Mouse (Mus musculus): Measurements from ENCODE around the gene Dusp3. TPM values are rescaled to one million over a fixed set of nuclear protein-coding genes. Genes with fewer than 3 reads are reported as not detected.

Dusp3 gene
- polyA plus RNA-seq, 1 experiment from 2014 or later = 27.6 TPM

GRCm38 (mm10) chr11:101964647-101965046 is 22.2 kb downstream of the Dusp3 start:
- Histone ChIP-seq H3K27ac (ENCODE audit: low read length) (no peak overlapping the region), H3K4me1 (ENCODE audit: control insufficient read depth, insufficient read depth, low read length) (peaks cover 14% of the 10 kb centered on the region), H3K4me2 (ENCODE audit: low read depth, low read length) (no peak overlapping the region), H3K27me3 (replicated peaks; ENCODE audit: control insufficient read depth, insufficient read depth, low read length) (peaks cover 62% of the 10 kb centered on the region), H3K9ac (ENCODE audit: low read depth, low read length) (no peak overlapping the region), H3K36me3 (ENCODE audit: control insufficient read depth, insufficient read depth, low read length) (no peaks in the 10 kb centered on the region), H3K9me3 (ENCODE audit: control insufficient read depth, low read length) (no peaks in the 10 kb centered on the region), H3K4me3 (ENCODE audit: low read length) (no peak overlapping the region)
- whole genome bisulfite sequencing = 12% methylated on average over 8 of the region's 8 CpGs
- peak; percentile 24; the same call in 1 of the 2 replicates for ATAC-seq

- Histone ChIP-seq H3K4me3 (ENCODE audit: low read length) (peak overlapping the region; percentile 56), H3K36me3 (ENCODE audit: control insufficient read depth, insufficient read depth, low read length) (no peaks in the 10 kb centered on the region), H3K4me2 (ENCODE audit: low read depth, low read length) (peak overlapping the region; percentile 91), H3K4me1 (ENCODE audit: control insufficient read depth, insufficient read depth, low read length) (peaks cover 14% of the 10 kb centered on the region), H3K27me3 (replicated peaks; ENCODE audit: control insufficient read depth, insufficient read depth, low read length) (peaks cover 62% of the 10 kb centered on the region), H3K9me3 (ENCODE audit: control insufficient read depth, low read length) (no peaks in the 10 kb centered on the region), H3K27ac (ENCODE audit: low read length) (no peak overlapping the region), H3K9ac (ENCODE audit: low read depth, low read length) (peak overlapping the region; percentile 60)
- WGBS = under 1% methylated on average over 78 of the region's 78 CpGs
- ATAC-seq = peak; percentile 26; the same call in 1 of the 2 replicates
These were observed 23.1 kb downstream of the Dusp3 start for GRCm38 (mm10) chr11:101963473-101964291.

GRCm38 (mm10) chr11:101963043-101963442 is 23.8 kb downstream of the Dusp3 start:
- Histone ChIP-seq H3K27ac (ENCODE audit: low read length) (no peak overlapping the region), H3K4me2 (ENCODE audit: low read depth, low read length) (peak overlapping the region; percentile 91; the same call in 1 of the 2 replicates), H3K4me3 (ENCODE audit: low read length) (peak overlapping the region; percentile 56), H3K36me3 (ENCODE audit: control insufficient read depth, insufficient read depth, low read length) (no peaks in the 10 kb centered on the region), H3K27me3 (replicated peaks; ENCODE audit: control insufficient read depth, insufficient read depth, low read length) (peaks cover 57% of the 10 kb centered on the region), H3K9me3 (ENCODE audit: control insufficient read depth, low read length) (no peaks in the 10 kb centered on the region), H3K4me1 (ENCODE audit: control insufficient read depth, insufficient read depth, low read length) (peaks cover 10% of the 10 kb centered on the region), H3K9ac (ENCODE audit: low read depth, low read length) (no peak overlapping the region)
- ATAC-seq = no peak
- 3% methylated on average over 11 of the region's 11 CpGs for WGBS

GRCm38 (mm10) chr11:101957476-101957875 is 29.3 kb downstream of the Dusp3 start:
- Histone ChIP-seq H3K9ac (ENCODE audit: low read depth, low read length) (no peak overlapping the region), H3K27ac (ENCODE audit: low read length) (no peak overlapping the region), H3K36me3 (ENCODE audit: control insufficient read depth, insufficient read depth, low read length) (no peaks in the 10 kb centered on the region), H3K4me3 (ENCODE audit: low read length) (no peak overlapping the region), H3K27me3 (replicated peaks; ENCODE audit: control insufficient read depth, insufficient read depth, low read length) (peaks cover 15% of the 10 kb centered on the region), H3K4me2 (ENCODE audit: low read depth, low read length) (no peak overlapping the region), H3K4me1 (ENCODE audit: control insufficient read depth, insufficient read depth, low read length) (peaks cover 10% of the 10 kb centered on the region), H3K9me3 (ENCODE audit: control insufficient read depth, low read length) (no peaks in the 10 kb centered on the region)
- ATAC-seq = no peak
- 60% methylated on average over 5 of the region's 5 CpGs for WGBS

- no peaks in the 10 kb centered on the region for H3K36me3 ChIP-seq (ENCODE audit: control insufficient read depth, insufficient read depth, low read length)
- H3K4me2 ChIP-seq (ENCODE audit: low read depth, low read length) = peak overlapping the region; percentile 37; the same call in 1 of the 2 replicates
- H3K27ac ChIP-seq (ENCODE audit: low read length) = no peak overlapping the region
- no peaks in the 10 kb centered on the region; the same call in 1 of the 2 replicates for H3K27me3 ChIP-seq (replicated peaks; ENCODE audit: control insufficient read depth, insufficient read depth, low read length)
- no peak for ATAC-seq
- peaks cover 11% of the 10 kb centered on the region for H3K4me1 ChIP-seq (ENCODE audit: control insufficient read depth, insufficient read depth, low read length)
- no peaks in the 10 kb centered on the region for H3K9me3 ChIP-seq (ENCODE audit: control insufficient read depth, low read length)
- 49% methylated on average over 4 of the region's 4 CpGs for WGBS
- no peak overlapping the region for H3K4me3 ChIP-seq (ENCODE audit: low read length)
- no peak overlapping the region for H3K9ac ChIP-seq (ENCODE audit: low read depth, low read length)
These were observed 33.4 kb downstream of the Dusp3 start for GRCm38 (mm10) chr11:101953441-101953840.

- H3K4me2 ChIP-seq (ENCODE audit: low read depth, low read length) = peak overlapping the region; percentile 37
- H3K36me3 ChIP-seq (ENCODE audit: control insufficient read depth, insufficient read depth, low read length) = no peaks in the 10 kb centered on the region
- H3K4me3 ChIP-seq (ENCODE audit: low read length) = no peak overlapping the region
- no peaks in the 10 kb centered on the region; the same call in 1 of the 2 replicates for H3K27me3 ChIP-seq (replicated peaks; ENCODE audit: control insufficient read depth, insufficient read depth, low read length)
- WGBS = 23% methylated on average over 24 of the region's 24 CpGs
- peak overlapping the region; percentile 43 for H3K27ac ChIP-seq (ENCODE audit: low read length)
- ATAC-seq = peak; percentile 66
- H3K4me1 ChIP-seq (ENCODE audit: control insufficient read depth, insufficient read depth, low read length) = peaks cover 11% of the 10 kb centered on the region
- H3K9ac ChIP-seq (ENCODE audit: low read depth, low read length) = no peak overlapping the region
- H3K9me3 ChIP-seq (ENCODE audit: control insufficient read depth, low read length) = no peaks in the 10 kb centered on the region
These were observed 34.1 kb downstream of the Dusp3 start for GRCm38 (mm10) chr11:101952541-101953341.

- Histone ChIP-seq H3K4me3 (ENCODE audit: low read length) (no peak overlapping the region), H3K4me2 (ENCODE audit: low read depth, low read length) (no peak overlapping the region)
These were observed 36.8 kb downstream of the Dusp3 start for GRCm38 (mm10) chr11:101950021-101950420.

GRCm38 (mm10) chr11:101946525-101946924 is 40.3 kb downstream of the Dusp3 start:
- Histone ChIP-seq H3K4me1 (ENCODE audit: control insufficient read depth, insufficient read depth, low read length) (no peaks in the 10 kb centered on the region), H3K27me3 (replicated peaks; ENCODE audit: control insufficient read depth, insufficient read depth, low read length) (no peaks in the 10 kb centered on the region), H3K4me3 (ENCODE audit: low read length) (no peak overlapping the region), H3K27ac (ENCODE audit: low read length) (no peak overlapping the region), H3K36me3 (ENCODE audit: control insufficient read depth, insufficient read depth, low read length) (no peaks in the 10 kb centered on the region), H3K9me3 (ENCODE audit: control insufficient read depth, low read length) (no peaks in the 10 kb centered on the region), H3K9ac (ENCODE audit: low read depth, low read length) (no peak overlapping the region), H3K4me2 (ENCODE audit: low read depth, low read length) (no peak overlapping the region)
- WGBS = 34% methylated on average over 5 of the region's 5 CpGs
- ATAC-seq = no peak

More at GRCm38 (mm10) chr11:101950021-101950420, 36.8 kb downstream of the Dusp3 start:
- no peak for ATAC-seq
- 72% methylated on average over 5 of the region's 5 CpGs for WGBS
- Histone ChIP-seq H3K27ac (ENCODE audit: low read length) (no peak overlapping the region), H3K4me1 (ENCODE audit: control insufficient read depth, insufficient read depth, low read length) (peaks cover 11% of the 10 kb centered on the region), H3K27me3 (replicated peaks; ENCODE audit: control insufficient read depth, insufficient read depth, low read length) (no peaks in the 10 kb centered on the region; the same call in 1 of the 2 replicates), H3K36me3 (ENCODE audit: control insufficient read depth, insufficient read depth, low read length) (no peaks in the 10 kb centered on the region), H3K9me3 (ENCODE audit: control insufficient read depth, low read length) (no peaks in the 10 kb centered on the region), H3K9ac (ENCODE audit: low read depth, low read length) (no peak overlapping the region)

- ATAC-seq = no peak
- no peaks in the 10 kb centered on the region; the same call in 1 of the 2 replicates for H3K27me3 ChIP-seq (replicated peaks; ENCODE audit: control insufficient read depth, insufficient read depth, low read length)
- 45% methylated on average over 3 of the region's 3 CpGs for WGBS
These were observed 43.8 kb downstream of the Dusp3 start for GRCm38 (mm10) chr11:101943055-101943454.

More at GRCm38 (mm10) chr11:101943055-101943454, 43.8 kb downstream of the Dusp3 start:
- no peaks in the 10 kb centered on the region for H3K36me3 ChIP-seq (ENCODE audit: control insufficient read depth, insufficient read depth, low read length)
- no peak overlapping the region for H3K9ac ChIP-seq (ENCODE audit: low read depth, low read length)
- no peak overlapping the region for H3K4me3 ChIP-seq (ENCODE audit: low read length)
- H3K27ac ChIP-seq (ENCODE audit: low read length) = no peak overlapping the region
- no peaks in the 10 kb centered on the region for H3K9me3 ChIP-seq (ENCODE audit: control insufficient read depth, low read length)
- no peaks in the 10 kb centered on the region for H3K4me1 ChIP-seq (ENCODE audit: control insufficient read depth, insufficient read depth, low read length)
- H3K4me2 ChIP-seq (ENCODE audit: low read depth, low read length) = no peak overlapping the region
